Mouse (Mus musculus): Measurements from ENCODE around the gene Slc39a5. TPM values are rescaled to one million over a fixed set of nuclear protein-coding genes. Genes with fewer than 3 reads are reported as not detected.

The Slc39a5 gene
- total and polyA plus RNA-seq, 2 experiments from 2014 or later, result 0.58 to 0.66 TPM

DNA sequence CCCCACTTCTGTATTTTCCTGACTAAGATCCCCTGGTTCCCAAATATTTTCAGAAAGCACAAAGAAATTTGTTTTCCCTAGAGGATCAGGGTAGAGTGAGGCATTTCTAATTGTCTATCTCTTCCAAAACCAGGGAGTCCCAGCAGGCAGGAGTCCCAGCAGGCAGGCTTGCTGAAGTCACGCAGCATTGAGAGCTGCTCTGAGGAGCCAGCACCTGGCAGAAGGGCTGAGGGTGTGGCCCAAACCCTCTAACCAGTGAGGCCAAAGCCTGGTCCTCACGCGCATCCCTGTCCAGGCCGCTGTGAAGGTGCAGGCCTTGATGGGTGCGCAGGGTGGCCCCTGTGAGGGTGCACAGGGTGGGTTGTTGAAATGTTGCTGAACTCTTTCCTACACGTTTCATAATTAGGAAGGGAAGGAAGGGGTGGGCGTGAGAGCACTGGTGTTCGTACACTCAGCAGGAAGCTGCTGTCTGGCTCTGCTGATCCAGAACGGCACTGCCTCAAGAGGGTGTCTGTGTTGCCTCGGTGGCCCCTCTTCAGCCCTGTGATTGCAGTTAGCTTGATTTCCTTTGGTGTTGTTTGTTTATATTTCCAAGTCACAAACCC, 37.7 kb upstream of the Slc39a5 start:
- H3K27ac ChIP-seq, result no peak overlapping the region; the same call in 1 of the 2 replicates
- DNase-seq (ENCODE audit: low spot score) (no peak), ATAC-seq (no peak)
- H3K27me3 ChIP-seq (ENCODE audit: insufficient read depth, low read length), result no peaks in the 10 kb centered on the region
- no peak overlapping the region for H3K4me2 ChIP-seq (ENCODE audit: low read depth, low read length)
- H3K4me1 ChIP-seq (ENCODE audit: insufficient read depth, low read length), result no peaks in the 10 kb centered on the region
- H3K9me3 ChIP-seq (ENCODE audit: low read length), result no peaks in the 10 kb centered on the region
- 76% methylated on average over 10 of the region's 10 CpGs for WGBS
- no peak overlapping the region for H3K9ac ChIP-seq (replicated peaks; ENCODE audit: low read length)
- peaks cover 41% of the 10 kb centered on the region for H3K36me3 ChIP-seq (ENCODE audit: insufficient read depth, low read length)
- no peak overlapping the region for H3K4me3 ChIP-seq (ENCODE audit: low read length)
- no peak for TF ChIP-seq CTCF (IDR thresholded peaks at IDR 0.05; ENCODE audit: low read depth)

GRCm38 (mm10) chr10:128436376-128436775, 35.3 kb upstream of the Slc39a5 start:
- H3K27me3 ChIP-seq (ENCODE audit: insufficient read depth, low read length), result no peaks in the 10 kb centered on the region
- no peak for TF ChIP-seq CTCF (IDR thresholded peaks at IDR 0.05; ENCODE audit: low read depth)
- no peak for ATAC-seq
- no peak overlapping the region for H3K4me2 ChIP-seq (ENCODE audit: low read depth, low read length)
- no peaks in the 10 kb centered on the region for H3K4me1 ChIP-seq (ENCODE audit: insufficient read depth, low read length)
- DNase-seq (ENCODE audit: low spot score), result peak; percentile 42
- H3K9ac ChIP-seq (replicated peaks; ENCODE audit: low read length), result no peak overlapping the region
- no peaks in the 10 kb centered on the region for H3K9me3 ChIP-seq (ENCODE audit: low read length)
- no peak overlapping the region for H3K4me3 ChIP-seq (ENCODE audit: low read length)
- peaks cover 41% of the 10 kb centered on the region for H3K36me3 ChIP-seq (ENCODE audit: insufficient read depth, low read length)
- WGBS, result 73% methylated on average over 8 of the region's 8 CpGs
- peak overlapping the region; percentile 57; the same call in 1 of the 2 replicates for H3K27ac ChIP-seq

GRCm38 (mm10) chr10:128435873-128436272, 34.8 kb upstream of the Slc39a5 start:
- H3K9me3 ChIP-seq (ENCODE audit: low read length), result no peaks in the 10 kb centered on the region
- WGBS, result 78% methylated on average over 5 of the region's 5 CpGs
- peak overlapping the region; percentile 57 for H3K27ac ChIP-seq
- ATAC-seq (no peak), DNase-seq (ENCODE audit: low spot score) (no peak)
- no peaks in the 10 kb centered on the region for H3K4me1 ChIP-seq (ENCODE audit: insufficient read depth, low read length)
- H3K4me2 ChIP-seq (ENCODE audit: low read depth, low read length), result no peak overlapping the region
- H3K27me3 ChIP-seq (ENCODE audit: insufficient read depth, low read length), result no peaks in the 10 kb centered on the region
- no peak for TF ChIP-seq CTCF (IDR thresholded peaks at IDR 0.05; ENCODE audit: low read depth)
- H3K36me3 ChIP-seq (ENCODE audit: insufficient read depth, low read length), result peaks cover 44% of the 10 kb centered on the region
- H3K4me3 ChIP-seq (ENCODE audit: low read length), result no peak overlapping the region
- H3K9ac ChIP-seq (replicated peaks; ENCODE audit: low read length), result no peak overlapping the region

DNA sequence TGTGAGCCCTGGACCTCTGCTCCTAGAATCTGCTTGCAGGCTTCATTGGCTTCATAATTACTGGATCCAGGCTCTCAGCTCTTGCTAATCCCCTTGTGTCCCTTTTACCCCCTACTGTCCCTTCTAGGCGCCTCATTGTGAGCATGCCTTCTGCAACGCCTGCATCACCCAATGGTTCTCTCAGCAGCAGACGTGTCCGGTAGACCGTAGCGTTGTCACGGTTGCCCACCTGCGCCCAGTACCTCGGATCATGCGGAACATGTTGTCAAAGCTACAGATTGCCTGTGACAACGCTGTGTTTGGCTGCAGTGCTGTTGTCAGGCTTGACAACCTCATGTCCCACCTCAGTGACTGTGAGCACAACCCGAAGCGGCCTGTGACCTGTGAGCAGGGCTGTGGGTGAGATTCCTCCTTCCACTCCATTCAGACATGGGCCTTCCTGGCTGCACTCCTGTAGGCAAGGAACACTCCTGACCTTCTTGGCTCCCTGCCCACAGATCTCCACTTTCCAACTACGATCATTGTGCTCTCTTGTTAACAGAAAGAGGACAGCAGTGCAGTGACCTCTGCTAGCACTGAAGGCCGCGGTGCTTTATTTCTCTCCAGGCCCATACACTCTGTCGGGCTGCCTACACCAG, 34.3 kb upstream of the Slc39a5 start:
- Histone ChIP-seq H3K9ac (replicated peaks; ENCODE audit: low read length) (no peak overlapping the region), H3K36me3 (ENCODE audit: insufficient read depth, low read length) (peaks cover 46% of the 10 kb centered on the region), H3K4me1 (ENCODE audit: insufficient read depth, low read length) (no peaks in the 10 kb centered on the region), H3K4me3 (ENCODE audit: low read length) (no peak overlapping the region), H3K9me3 (ENCODE audit: low read length) (no peaks in the 10 kb centered on the region), H3K27me3 (ENCODE audit: insufficient read depth, low read length) (no peaks in the 10 kb centered on the region), H3K4me2 (ENCODE audit: low read depth, low read length) (no peak overlapping the region), H3K27ac (peak overlapping the region; percentile 57; the same call in 1 of the 2 replicates)
- ATAC-seq, result peak; percentile 30; the same call in 1 of the 2 replicates
- DNase-seq (ENCODE audit: low spot score), result no peak
- WGBS, result 57% methylated on average over 17 of the region's 17 CpGs
- TF ChIP-seq CTCF (IDR thresholded peaks at IDR 0.05; ENCODE audit: low read depth), result no peak

GRCm38 (mm10) chr10:128434681-128435080, 33.7 kb upstream of the Slc39a5 start:
- Histone ChIP-seq H3K9me3 (ENCODE audit: low read length) (no peaks in the 10 kb centered on the region), H3K36me3 (ENCODE audit: insufficient read depth, low read length) (peaks cover 51% of the 10 kb centered on the region), H3K9ac (replicated peaks; ENCODE audit: low read length) (no peak overlapping the region), H3K27me3 (ENCODE audit: insufficient read depth, low read length) (no peaks in the 10 kb centered on the region), H3K4me3 (ENCODE audit: low read length) (no peak overlapping the region), H3K27ac (peak overlapping the region; percentile 57; the same call in 1 of the 2 replicates), H3K4me1 (ENCODE audit: insufficient read depth, low read length) (no peaks in the 10 kb centered on the region), H3K4me2 (ENCODE audit: low read depth, low read length) (no peak overlapping the region)
- 85% methylated on average over 10 of the region's 10 CpGs for WGBS
- no peak for TF ChIP-seq CTCF (IDR thresholded peaks at IDR 0.05; ENCODE audit: low read depth)
- ATAC-seq (no peak), DNase-seq (ENCODE audit: low spot score) (no peak)

DNA sequence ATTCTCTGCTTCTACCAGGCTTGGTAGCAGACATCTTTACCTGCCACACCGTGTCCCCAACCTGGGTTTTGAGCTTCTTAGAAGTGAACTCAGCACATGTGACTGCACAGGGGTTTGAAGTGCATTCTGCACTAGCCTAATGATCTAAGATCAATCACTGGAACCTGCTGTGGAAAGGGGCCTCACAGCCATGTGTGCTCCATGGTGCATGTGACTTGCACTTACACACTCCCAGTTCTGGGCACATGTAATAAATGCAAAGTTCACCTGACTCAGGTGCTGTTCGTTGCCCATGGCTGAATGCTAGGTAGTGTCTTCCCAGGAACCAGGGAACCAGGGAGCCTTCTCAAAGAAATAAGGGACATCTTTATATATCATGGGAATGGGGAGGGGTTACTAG, 32.4 kb upstream of the Slc39a5 start:
- TF ChIP-seq CTCF (IDR thresholded peaks at IDR 0.05; ENCODE audit: low read depth), result no peak
- ATAC-seq, result no peak
- Histone ChIP-seq H3K4me2 (ENCODE audit: low read depth, low read length) (no peak overlapping the region), H3K4me1 (ENCODE audit: insufficient read depth, low read length) (no peaks in the 10 kb centered on the region), H3K27me3 (ENCODE audit: insufficient read depth, low read length) (no peaks in the 10 kb centered on the region), H3K4me3 (ENCODE audit: low read length) (no peak overlapping the region), H3K9me3 (ENCODE audit: low read length) (no peaks in the 10 kb centered on the region), H3K9ac (replicated peaks; ENCODE audit: low read length) (no peak overlapping the region), H3K27ac (no peak overlapping the region), H3K36me3 (ENCODE audit: insufficient read depth, low read length) (peaks cover 57% of the 10 kb centered on the region)
- WGBS, result 95% methylated on average over 2 of the region's 2 CpGs
- no peak for DNase-seq (ENCODE audit: low spot score)

DNA sequence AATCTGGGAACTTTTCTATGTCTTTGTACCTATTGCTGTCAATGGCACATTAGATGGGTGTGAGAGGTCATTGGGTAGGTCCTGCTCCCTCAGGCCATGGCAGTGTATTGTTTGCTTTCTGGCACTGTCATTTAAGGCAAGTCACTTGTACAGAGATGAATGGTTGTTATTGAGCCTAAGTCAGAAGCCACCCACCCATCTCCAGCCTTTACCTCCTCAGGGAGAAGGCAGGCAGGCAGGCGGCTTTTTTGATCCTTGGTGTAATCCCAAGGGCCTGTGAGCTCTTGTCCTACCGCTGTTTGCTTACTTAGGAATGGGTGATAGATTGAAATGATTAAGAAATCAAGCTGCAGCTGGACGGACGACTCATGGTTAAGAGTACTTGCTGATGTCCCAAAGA, 28.4 kb upstream of the Slc39a5 start:
- Histone ChIP-seq H3K9me3 (ENCODE audit: low read length) (no peaks in the 10 kb centered on the region), H3K36me3 (ENCODE audit: insufficient read depth, low read length) (peaks cover 38% of the 10 kb centered on the region), H3K27me3 (ENCODE audit: insufficient read depth, low read length) (no peaks in the 10 kb centered on the region), H3K4me1 (ENCODE audit: insufficient read depth, low read length) (no peaks in the 10 kb centered on the region), H3K27ac (no peak overlapping the region), H3K9ac (replicated peaks; ENCODE audit: low read length) (no peak overlapping the region), H3K4me3 (ENCODE audit: low read length) (no peak overlapping the region), H3K4me2 (ENCODE audit: low read depth, low read length) (no peak overlapping the region)
- DNase-seq (ENCODE audit: low spot score) (no peak), ATAC-seq (no peak)
- 85% methylated on average over 4 of the region's 4 CpGs for WGBS
- TF ChIP-seq CTCF (IDR thresholded peaks at IDR 0.05; ENCODE audit: low read depth), result no peak

Data from hindbrain, postnatal 0 days (tissue).